Mouse (Mus musculus): ENCODE data around the gene Tmem170. TPM values are rescaled to one million over a fixed set of nuclear protein-coding genes. Genes with fewer than 3 reads are reported as not detected.

Tmem170 gene
- total RNA-seq (2021), result 1 to 10 TPM; 2.9 to 4.4 TPM

- peak; percentile 97 to 98 for DNase-seq (ENCODE audit: low spot score in 2 of 2)
- intact Hi-C loops (cut with DNase I), result loop anchor here (5.0 kb wide), 1 partner anchor 56 kb away; the partner anchor contains the start of gene Tmem231
Observed at GRCm38 (mm10) chr8:111876355-111876948, at the start of gene Tmem170. Gene Tmem170, minus strand, starts transcription at chr8:111876750.

- no peak for DNase-seq (ENCODE audit: low spot score in 2 of 2)
- intact Hi-C loops (cut with DNase I), result no loop called here
Observed at GRCm38 (mm10) chr8:111924976-111925375, 48.4 kb upstream of the Tmem170 start.

- peak; percentile 25 to 31 for DNase-seq (ENCODE audit: low spot score in 2 of 2)
- intact Hi-C loops (cut with DNase I), result no loop called here
Observed at GRCm38 (mm10) chr8:111923383-111923804, 46.8 kb upstream of the Tmem170 start.

- intact Hi-C loops (cut with DNase I), result no loop called here
- no peak for DNase-seq (ENCODE audit: low spot score in 2 of 2)
Observed at GRCm38 (mm10) chr8:111920971-111921370, 44.4 kb upstream of the Tmem170 start.

GRCm38 (mm10) chr8:111919663-111920062 is 43.1 kb upstream of the Tmem170 start:
- no peak for DNase-seq (ENCODE audit: low spot score in 2 of 2)
- intact Hi-C loops (cut with DNase I), result no loop called here

- intact Hi-C loops (cut with DNase I), result no loop called here
- peak in 1 of 2 experiments; percentile 16 for DNase-seq (ENCODE audit: low spot score in 2 of 2)
Observed at GRCm38 (mm10) chr8:111912860-111913432, 36.4 kb upstream of the Tmem170 start.

- intact Hi-C loops (cut with DNase I), result no loop called here
- DNase-seq (ENCODE audit: low spot score in 2 of 2), result peak; percentile 17 to 32
Observed at GRCm38 (mm10) chr8:111911572-111911971, 35.0 kb upstream of the Tmem170 start.

- DNase-seq (ENCODE audit: low spot score in 2 of 2), result no peak
- intact Hi-C loops (cut with DNase I), result loop anchor here (10.0 kb wide), 1 partner anchor 1555 kb away; no protein-coding TSS in a partner anchor
Observed at GRCm38 (mm10) chr8:111909621-111910450, 33.3 kb upstream of the Tmem170 start, which contains the start of gene Chst5. Gene Chst5, minus strand, starts transcription at chr8:111910447.

- intact Hi-C loops (cut with DNase I), result loop anchor here (10.0 kb wide), 1 partner anchor 1559 kb away; no protein-coding TSS in a partner anchor
- DNase-seq (ENCODE audit: low spot score in 2 of 2), result no peak
Observed at GRCm38 (mm10) chr8:111905500-111906121, 29.1 kb upstream of the Tmem170 start.

- no peak for DNase-seq (ENCODE audit: low spot score in 2 of 2)
- intact Hi-C loops (cut with DNase I), result loop anchor here (10.0 kb wide), 1 partner anchor 1563 kb away; no protein-coding TSS in a partner anchor
Observed at GRCm38 (mm10) chr8:111902080-111902479, 25.5 kb upstream of the Tmem170 start.

- intact Hi-C loops (cut with DNase I), result no loop called here
- DNase-seq (ENCODE audit: low spot score in 2 of 2), result no peak
Observed at GRCm38 (mm10) chr8:111898586-111898985, 22.0 kb upstream of the Tmem170 start.

GRCm38 (mm10) chr8:111894955-111895354 is 18.4 kb upstream of the Tmem170 start:
- no peak for DNase-seq (ENCODE audit: low spot score in 2 of 2)
- intact Hi-C loops (cut with DNase I), result no loop called here

- intact Hi-C loops (cut with DNase I), result no loop called here
Observed at GRCm38 (mm10) chr8:111892615-111893014, 16.1 kb upstream of the Tmem170 start.

GRCm38 (mm10) chr8:111891983-111892382 is 15.4 kb upstream of the Tmem170 start:
- intact Hi-C loops (cut with DNase I), result no loop called here
- no peak for DNase-seq (ENCODE audit: low spot score in 2 of 2)

More at GRCm38 (mm10) chr8:111892615-111893014, 16.1 kb upstream of the Tmem170 start:
- DNase-seq (ENCODE audit: low spot score in 2 of 2), result no peak

GRCm38 (mm10) chr8:111890911-111891303 is 14.4 kb upstream of the Tmem170 start:
- intact Hi-C loops (cut with DNase I), result no loop called here

GRCm38 (mm10) chr8:111889931-111890910 is 13.7 kb upstream of the Tmem170 start:
- DNase-seq (ENCODE audit: low spot score in 2 of 2), result no peak

More at GRCm38 (mm10) chr8:111890911-111891303, 14.4 kb upstream of the Tmem170 start:
- DNase-seq (ENCODE audit: low spot score in 2 of 2), result no peak

GRCm38 (mm10) chr8:111888091-111888650 is 11.6 kb upstream of the Tmem170 start:
- intact Hi-C loops (cut with DNase I), result no loop called here
- DNase-seq (ENCODE audit: low spot score in 2 of 2), result no peak

More at GRCm38 (mm10) chr8:111889931-111890910, 13.7 kb upstream of the Tmem170 start:
- intact Hi-C loops (cut with DNase I), result no loop called here

GRCm38 (mm10) chr8:111887479-111887878 is 10.9 kb upstream of the Tmem170 start:
- DNase-seq (ENCODE audit: low spot score in 2 of 2), result no peak
- intact Hi-C loops (cut with DNase I), result no loop called here

All from left cerebral cortex, postnatal 36 days (tissue).